In genomic region chr2:31189654-31190053, GRCm38 (mm10) we compare ENCODE assay signal across 19 mouse cellular contexts. TPM values are rescaled to one million over a fixed set of nuclear protein-coding genes. Genes with fewer than 3 reads are reported as not detected.
DNase-seq lines count a peak whose midpoint lies in the region; ATAC-seq and TF ChIP-seq lines count a peak whose summit lies in the region.
"Had no signal": no experiment of that assay in that cellular context is flagged by ENCODE, and none has a peak within 500 bp of the region (broad histone marks: within the 10 kb centered on the region; RNA-seq: fewer than 3 reads in every experiment).

No protein-coding gene starts in this region.

- no peaks in the 10 kb centered on the region for H3K27me3 ChIP-seq in heart, embryonic 12.5 days (replicated peaks)
- no peaks in the 10 kb centered on the region for H3K27me3 ChIP-seq in megakaryocyte, embryonic 14.5 days (replicated peaks)
- H3K27me3 ChIP-seq: forebrain, embryonic 13.5 days; hindbrain, embryonic 13.5 days had no signal

- no peak for TF ChIP-seq POLR2A in olfactory bulb, adult 2 months (IDR thresholded peaks at IDR 0.05; ENCODE audit: insufficient read depth, low read depth, low read length)

- DNase-seq in heart, adult 18-20 months, result peak; percentile 23 to 45
- DNase-seq in heart, postnatal 25 days (ENCODE audit: low spot score), result no peak
- no peak for DNase-seq in heart, postnatal 14 days
- DNase-seq in spleen, postnatal 36 days (ENCODE audit: low spot score in 2 of 2), result no peak
- DNase-seq: adrenal gland, postnatal 14 days; cerebellum, adult 2 months; cerebellum, postnatal 10 days; forebrain, postnatal 0 days; gastrocnemius, postnatal 10 days; kidney, adult 11 months; kidney, adult 9 months had no signal

- H3K36me3 ChIP-seq in heart, embryonic 12.5 days, result peaks cover 77% of the 10 kb centered on the region
- H3K36me3 ChIP-seq in megakaryocyte, embryonic 14.5 days (replicated peaks; ENCODE audit: low read length), result peaks cover 94% of the 10 kb centered on the region

- H3K27ac ChIP-seq in heart, embryonic 12.5 days (ENCODE audit: poor library complexity, severe bottlenecking), result peak overlapping the region; percentile 95
- H3K27ac ChIP-seq in olfactory bulb, adult 2 months (ENCODE audit: insufficient read depth, low read depth, low read length), result 0 out of 2 replicates have a peak overlapping the region, but pooled peaks have one; percentile 21
- H3K27ac ChIP-seq: embryonic facial prominence, embryonic 10.5 days; forebrain, embryonic 13.5 days; hindbrain, embryonic 13.5 days; hindbrain, postnatal 0 days had no signal

- peaks cover 36% of the 10 kb centered on the region for H3K4me1 ChIP-seq in heart, embryonic 12.5 days (replicated peaks)
- H3K4me1 ChIP-seq in megakaryocyte, embryonic 14.5 days, result peaks cover 36% of the 10 kb centered on the region
- peaks cover 13% of the 10 kb centered on the region for H3K4me1 ChIP-seq in olfactory bulb, adult 2 months (ENCODE audit: control insufficient read depth, insufficient read depth, low read length)
- H3K4me1 ChIP-seq: embryonic facial prominence, embryonic 10.5 days; forebrain, embryonic 13.5 days; hindbrain, embryonic 13.5 days had no signal

- ATAC-seq in heart, embryonic 12.5 days (ENCODE audit: insufficient number of reproducible peaks, low FRiP score), result no peak
- ATAC-seq in megakaryocyte, adult 5-6 weeks (ENCODE audit: poor library complexity, severe bottlenecking), result no peak
- ATAC-seq: forebrain, embryonic 13.5 days; forebrain, postnatal 0 days; hindbrain, postnatal 0 days had no signal

- H3K9ac ChIP-seq in heart, embryonic 12.5 days, result no peak overlapping the region
- H3K9ac ChIP-seq: forebrain, embryonic 13.5 days; forebrain, postnatal 0 days; hindbrain, embryonic 13.5 days had no signal

- no peaks in the 10 kb centered on the region for H3K9me3 ChIP-seq in heart, embryonic 12.5 days (replicated peaks)
- peaks cover 13% of the 10 kb centered on the region for H3K9me3 ChIP-seq in megakaryocyte, embryonic 14.5 days
- H3K9me3 ChIP-seq: embryonic facial prominence, embryonic 10.5 days; forebrain, embryonic 13.5 days; hindbrain, embryonic 13.5 days had no signal

- H3K4me3 ChIP-seq in heart, embryonic 12.5 days, result no peak overlapping the region
- H3K4me3 ChIP-seq in megakaryocyte, embryonic 14.5 days (replicated peaks), result peak overlapping the region; percentile 33
- no peak overlapping the region for H3K4me3 ChIP-seq in olfactory bulb, adult 2 months (ENCODE audit: insufficient read depth, low read depth, low read length)
- H3K4me3 ChIP-seq: embryonic facial prominence, embryonic 10.5 days; forebrain, embryonic 13.5 days; hindbrain, embryonic 13.5 days had no signal

- no peak for TF ChIP-seq CTCF in olfactory bulb, adult 2 months (IDR thresholded peaks at IDR 0.05; ENCODE audit: insufficient read depth, low read depth, low read length)

- intact Hi-C loops in heart, postnatal 25 days (cut with DNase I), result no loop called here
- intact Hi-C loops in heart, postnatal 14 days (cut with DNase I), result no loop called here

- no peak overlapping the region for H3K4me2 ChIP-seq in heart, embryonic 12.5 days
- H3K4me2 ChIP-seq: forebrain, embryonic 13.5 days; hindbrain, embryonic 13.5 days had no signal

- WGBS in heart, embryonic 12.5 days, result 62% methylated on average over 3 of the region's 3 CpGs
- WGBS in olfactory bulb, adult 2 months, result 39% methylated on average over 3 of the region's 3 CpGs

RNA-seq across cellular contexts. Expression of gene Gpr107, which starts 37.5 kb away (rescaled TPM):
- total RNA-seq in heart, adult 18-20 months (2021), result 10 to 100 TPM; 26.2 to 27.4 TPM
- total RNA-seq in heart, postnatal 25 days (2021), result 10 to 100 TPM; 33.1 to 35.1 TPM
- polyA plus RNA-seq in heart, embryonic 12.5 days (2016; fragmentation: Nextera tagmentation; extraction: Ambion mirVana), result 37.4 and 40.4 TPM in 2 replicates
- total RNA-seq in heart, postnatal 14 days (2021), result 10 to 100 TPM; 39.2 to 41.7 TPM
- polyA plus RNA-seq in megakaryocyte, embryonic 14.5 days (2012; ENCODE audit: insufficient read depth, low replicate concordance), result 5.0 and 11.9 TPM in 2 replicates
- total RNA-seq in megakaryocyte, adult 5-6 weeks (2015), result 22.1 and 22.2 TPM in 2 replicates
- 29.2 and 32.1 TPM in 2 replicates for total RNA-seq in megakaryocyte, adult 5-6 weeks (2017)
- polyA plus RNA-seq in olfactory bulb, adult 2 months (2012; ENCODE audit: insufficient read depth, insufficient read length, low replicate concordance, missing spikeins), result not detected in 2 replicates

RNA-seq across cellular contexts. Expression of gene Fnbp1, which starts 47.8 kb away (rescaled TPM):
- 10 to 100 TPM; 52.3 to 62.0 TPM for total RNA-seq in heart, adult 18-20 months (2021)
- 10 to 100 TPM; 50.0 to 53.4 TPM for total RNA-seq in heart, postnatal 25 days (2021)
- 21.4 and 23.8 TPM in 2 replicates for polyA plus RNA-seq in heart, embryonic 12.5 days (2016; fragmentation: Nextera tagmentation; extraction: Ambion mirVana)
- total RNA-seq in heart, postnatal 14 days (2021), result 10 to 100 TPM; 49.5 to 51.9 TPM
- 44.7 and 52.5 TPM in 2 replicates for polyA plus RNA-seq in megakaryocyte, embryonic 14.5 days (2012; ENCODE audit: insufficient read depth, low replicate concordance)
- total RNA-seq in megakaryocyte, adult 5-6 weeks (2015), result 62.0 and 64.1 TPM in 2 replicates
- total RNA-seq in megakaryocyte, adult 5-6 weeks (2017), result 39.0 and 48.7 TPM in 2 replicates
- 346 and 1,096 TPM in 2 replicates for polyA plus RNA-seq in olfactory bulb, adult 2 months (2012; ENCODE audit: insufficient read depth, insufficient read length, low replicate concordance, missing spikeins)

RNA-seq across cellular contexts. Expression of gene Ncs1, which starts 56.0 kb away (rescaled TPM):
- total RNA-seq in heart, adult 18-20 months (2021), result 10 to 100 TPM; 12.2 to 12.7 TPM
- total RNA-seq in heart, postnatal 25 days (2021), result 10 to 100 TPM; 11.3 to 11.6 TPM
- 51.7 and 52.8 TPM in 2 replicates for polyA plus RNA-seq in heart, embryonic 12.5 days (2016; fragmentation: Nextera tagmentation; extraction: Ambion mirVana)
- total RNA-seq in heart, postnatal 14 days (2021), result 10 to 100 TPM in 1 of 2 experiments, 1 to 10 TPM in 1; 7.9 to 11.9 TPM
- 0.26 TPM in 1 of 2 replicates, not detected in the other for polyA plus RNA-seq in megakaryocyte, embryonic 14.5 days (2012; ENCODE audit: insufficient read depth, low replicate concordance)
- 0.14 TPM in 1 of 2 replicates, not detected in the other for total RNA-seq in megakaryocyte, adult 5-6 weeks (2015)
- 0.15 and 0.37 TPM in 2 replicates for total RNA-seq in megakaryocyte, adult 5-6 weeks (2017)
- not detected in 2 replicates for polyA plus RNA-seq in olfactory bulb, adult 2 months (2012; ENCODE audit: insufficient read depth, insufficient read length, low replicate concordance, missing spikeins)

Comparison
In these comparisons a context has a peak if more than half of its experiments do, and no peak if none do; other contexts are left out.
1. DNase-seq: peak in heart, adult 18-20 months (2 of 2); none in heart, postnatal 25 days (single experiment), heart, postnatal 14 days (0 of 2) and spleen, postnatal 36 days (0 of 2).
2. RNA of gene Ncs1, which starts 56.0 kb away (total RNA-seq): 12.2 to 12.7 TPM in heart, adult 18-20 months, 7.9 to 11.9 TPM in heart, postnatal 14 days and 11.3 to 11.6 TPM in heart, postnatal 25 days; 0.14 to 0.37 TPM in megakaryocyte, adult 5-6 weeks; every median in the first group is over 4 times any median in the second.